Mouse (Mus musculus) MEL-GATA-1-ER (cell line): ENCODE data around the gene Gm10477.
"Not testable (repeated sequence)": the region's sequence is repeated elsewhere in the genome, so short reads cannot be mapped to it uniquely, and the experiment has no call there.

ENCODE experiments used
- DNase-seq: peaks from one replicate; pipeline ENCODE4 v3.0.0-alpha.2; 2012; ENCODE audit warnings: low read depth; ENCODE audit errors: extremely low read depth

Gene Gm10477

GRCm38 (mm10) chrX:56524442-56524841, at the start of gene Gm10477:
TSS of gene Gm10477 (plus strand) at chrX:56524742.
- not testable (repeated sequence) for DNase-seq

- no peak for DNase-seq
Measured at GRCm38 (mm10) chrX:56477553-56477952, 47.0 kb upstream of the Gm10477 start.

- no peak for DNase-seq
Measured at GRCm38 (mm10) chrX:56481906-56482305, 42.6 kb upstream of the Gm10477 start.

- peak; percentile 31 for DNase-seq
Measured at GRCm38 (mm10) chrX:56489758-56490157, 34.8 kb upstream of the Gm10477 start.

- DNase-seq: no peak
Measured at GRCm38 (mm10) chrX:56497241-56497640, 27.3 kb upstream of the Gm10477 start.

- DNase-seq: peak; percentile 9
Measured at GRCm38 (mm10) chrX:56531266-56531665, 6.7 kb downstream of the Gm10477 start.

GRCm38 (mm10) chrX:56537162-56537561, 12.6 kb downstream of the Gm10477 start:
- DNase-seq: no peak

GRCm38 (mm10) chrX:56549506-56549905, 25.0 kb downstream of the Gm10477 start, which contains the start of gene Gm648:
TSS of gene Gm648 (minus strand) at chrX:56549606.
- DNase-seq: no peak

GRCm38 (mm10) chrX:56553584-56553983, 29.0 kb downstream of the Gm10477 start:
- no peak for DNase-seq

- peak; percentile 7 for DNase-seq
Measured at GRCm38 (mm10) chrX:56572465-56572864, 47.9 kb downstream of the Gm10477 start.
